Mouse (Mus musculus): ENCODE results near the gene Tas2r138.

GRCm38 (mm10) chr6:40637755-40638154 lies 24.6 kb upstream of the Tas2r138 start:
- TF ChIP-seq RAD21 (IDR thresholded peaks at IDR 0.05; ENCODE audit: low read depth, low read length), result no peak
- TF ChIP-seq USF1 (IDR thresholded peaks at IDR 0.05; ENCODE audit: low read depth, low read length), result no peak

All from MEL (cell line).